Mouse (Mus musculus): ENCODE results near the gene Sdk2. TPM values are rescaled to one million over a fixed set of nuclear protein-coding genes. Genes with fewer than 3 reads are reported as not detected.

Sdk2 gene
- total and polyA plus RNA-seq, 2 experiments from 2014 or later, result 3.0 to 30.4 TPM

GRCm38 (mm10) chr11:113762136-113762797 lies 304.6 kb downstream of the Sdk2 start:
- ATAC-seq (no peak), DNase-seq (ENCODE audit: low spot score) (no peak)
- Histone ChIP-seq H3K9ac (replicated peaks; ENCODE audit: low read length) (no peak overlapping the region), H3K27me3 (ENCODE audit: insufficient read depth, low read length) (no peaks in the 10 kb centered on the region), H3K36me3 (ENCODE audit: insufficient read depth, low read length) (no peaks in the 10 kb centered on the region), H3K27ac (no peak overlapping the region), H3K4me1 (ENCODE audit: insufficient read depth, low read length) (no peaks in the 10 kb centered on the region), H3K9me3 (ENCODE audit: low read length) (no peaks in the 10 kb centered on the region), H3K4me3 (ENCODE audit: low read length) (no peak overlapping the region), H3K4me2 (ENCODE audit: low read depth, low read length) (no peak overlapping the region)
- TF ChIP-seq CTCF (IDR thresholded peaks at IDR 0.05; ENCODE audit: low read depth), result no peak
- 82% methylated on average over 8 of the region's 8 CpGs for WGBS

DNA sequence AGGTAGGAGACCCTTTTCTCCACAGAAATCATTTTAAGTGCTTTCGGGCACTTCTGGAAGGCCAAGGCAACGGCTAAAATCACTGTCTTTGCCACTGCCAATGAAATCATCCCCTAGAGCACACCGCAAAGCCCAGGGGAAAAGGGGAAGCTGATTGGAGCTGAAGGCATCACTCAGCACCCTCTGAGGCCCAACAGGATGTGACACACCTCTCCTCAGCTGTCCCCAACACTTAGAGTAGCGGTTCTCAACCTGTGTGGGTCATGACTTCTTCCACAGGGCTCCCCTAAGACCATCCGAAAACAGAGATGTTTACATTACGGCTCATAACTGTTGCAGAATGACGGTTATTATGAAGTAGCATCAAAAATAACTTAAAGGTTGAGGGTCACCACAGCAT lies 305.2 kb downstream of the Sdk2 start:
- Histone ChIP-seq H3K27ac (no peak overlapping the region), H3K4me3 (ENCODE audit: low read length) (no peak overlapping the region), H3K9me3 (ENCODE audit: low read length) (no peaks in the 10 kb centered on the region), H3K9ac (replicated peaks; ENCODE audit: low read length) (no peak overlapping the region), H3K4me1 (ENCODE audit: insufficient read depth, low read length) (no peaks in the 10 kb centered on the region), H3K27me3 (ENCODE audit: insufficient read depth, low read length) (no peaks in the 10 kb centered on the region), H3K36me3 (ENCODE audit: insufficient read depth, low read length) (no peaks in the 10 kb centered on the region), H3K4me2 (ENCODE audit: low read depth, low read length) (no peak overlapping the region)
- TF ChIP-seq CTCF (IDR thresholded peaks at IDR 0.05; ENCODE audit: low read depth), result no peak
- no peak for ATAC-seq
- DNase-seq (ENCODE audit: low spot score), result no peak
- WGBS, result 92% methylated on average over 7 of the region's 7 CpGs

GRCm38 (mm10) chr11:113760476-113760875 lies 306.4 kb downstream of the Sdk2 start:
- Histone ChIP-seq H3K36me3 (ENCODE audit: insufficient read depth, low read length) (no peaks in the 10 kb centered on the region), H3K4me3 (ENCODE audit: low read length) (no peak overlapping the region), H3K4me2 (ENCODE audit: low read depth, low read length) (no peak overlapping the region), H3K27ac (peak overlapping the region; percentile 15; the same call in 1 of the 2 replicates), H3K9me3 (ENCODE audit: low read length) (no peaks in the 10 kb centered on the region), H3K27me3 (ENCODE audit: insufficient read depth, low read length) (no peaks in the 10 kb centered on the region), H3K4me1 (ENCODE audit: insufficient read depth, low read length) (no peaks in the 10 kb centered on the region), H3K9ac (replicated peaks; ENCODE audit: low read length) (no peak overlapping the region)
- ATAC-seq (no peak), DNase-seq (ENCODE audit: low spot score) (peak; percentile 20)
- 51% methylated on average over 7 of the region's 7 CpGs for WGBS
- no peak for TF ChIP-seq CTCF (IDR thresholded peaks at IDR 0.05; ENCODE audit: low read depth)

- Histone ChIP-seq H3K36me3 (ENCODE audit: insufficient read depth, low read length) (no peaks in the 10 kb centered on the region), H3K4me2 (ENCODE audit: low read depth, low read length) (no peak overlapping the region), H3K9me3 (ENCODE audit: low read length) (no peaks in the 10 kb centered on the region), H3K4me3 (ENCODE audit: low read length) (no peak overlapping the region), H3K4me1 (ENCODE audit: insufficient read depth, low read length) (no peaks in the 10 kb centered on the region), H3K9ac (replicated peaks; ENCODE audit: low read length) (no peak overlapping the region), H3K27me3 (ENCODE audit: insufficient read depth, low read length) (no peaks in the 10 kb centered on the region), H3K27ac (no peak overlapping the region)
- TF ChIP-seq CTCF (IDR thresholded peaks at IDR 0.05; ENCODE audit: low read depth), result no peak
- DNase-seq (ENCODE audit: low spot score), result no peak
- 92% methylated on average over 5 of the region's 5 CpGs for WGBS
- no peak for ATAC-seq
These were observed 308.0 kb downstream of the Sdk2 start for GRCm38 (mm10) chr11:113758851-113759250.

GRCm38 (mm10) chr11:113756578-113756977 lies 310.3 kb downstream of the Sdk2 start:
- no peak overlapping the region for H3K27ac ChIP-seq
- no peaks in the 10 kb centered on the region for H3K9me3 ChIP-seq (ENCODE audit: low read length)
- no peak for DNase-seq (ENCODE audit: low spot score)
- peaks cover 5% of the 10 kb centered on the region; the same call in 1 of the 2 replicates for H3K4me1 ChIP-seq (ENCODE audit: insufficient read depth, low read length)
- no peak for TF ChIP-seq CTCF (IDR thresholded peaks at IDR 0.05; ENCODE audit: low read depth)
- no peaks in the 10 kb centered on the region for H3K27me3 ChIP-seq (ENCODE audit: insufficient read depth, low read length)
- H3K4me3 ChIP-seq (ENCODE audit: low read length), result no peak overlapping the region
- H3K36me3 ChIP-seq (ENCODE audit: insufficient read depth, low read length), result no peaks in the 10 kb centered on the region
- no peak overlapping the region for H3K4me2 ChIP-seq (ENCODE audit: low read depth, low read length)
- WGBS, result 91% methylated on average over 12 of the region's 12 CpGs
- ATAC-seq, result no peak
- no peak overlapping the region for H3K9ac ChIP-seq (replicated peaks; ENCODE audit: low read length)

GRCm38 (mm10) chr11:113755878-113756277 lies 311.0 kb downstream of the Sdk2 start:
- ATAC-seq (no peak), DNase-seq (ENCODE audit: low spot score) (no peak)
- no peak overlapping the region for H3K27ac ChIP-seq
- H3K4me1 ChIP-seq (ENCODE audit: insufficient read depth, low read length), result peaks cover 5% of the 10 kb centered on the region; the same call in 1 of the 2 replicates
- H3K9ac ChIP-seq (replicated peaks; ENCODE audit: low read length), result no peak overlapping the region
- H3K4me2 ChIP-seq (ENCODE audit: low read depth, low read length), result no peak overlapping the region
- H3K36me3 ChIP-seq (ENCODE audit: insufficient read depth, low read length), result no peaks in the 10 kb centered on the region
- H3K9me3 ChIP-seq (ENCODE audit: low read length), result no peaks in the 10 kb centered on the region
- no peak overlapping the region for H3K4me3 ChIP-seq (ENCODE audit: low read length)
- no peak for TF ChIP-seq CTCF (IDR thresholded peaks at IDR 0.05; ENCODE audit: low read depth)
- WGBS, result 93% methylated on average over 14 of the region's 14 CpGs
- H3K27me3 ChIP-seq (ENCODE audit: insufficient read depth, low read length), result no peaks in the 10 kb centered on the region

- Histone ChIP-seq H3K4me1 (ENCODE audit: insufficient read depth, low read length) (peaks cover 9% of the 10 kb centered on the region; the same call in 1 of the 2 replicates), H3K36me3 (ENCODE audit: insufficient read depth, low read length) (no peaks in the 10 kb centered on the region), H3K27ac (no peak overlapping the region), H3K9me3 (ENCODE audit: low read length) (no peaks in the 10 kb centered on the region), H3K4me2 (ENCODE audit: low read depth, low read length) (no peak overlapping the region), H3K27me3 (ENCODE audit: insufficient read depth, low read length) (no peaks in the 10 kb centered on the region), H3K9ac (replicated peaks; ENCODE audit: low read length) (no peak overlapping the region), H3K4me3 (ENCODE audit: low read length) (no peak overlapping the region)
- WGBS, result 57% methylated on average over 9 of the region's 9 CpGs
- ATAC-seq, result no peak
- no peak for DNase-seq (ENCODE audit: low spot score)
- no peak for TF ChIP-seq CTCF (IDR thresholded peaks at IDR 0.05; ENCODE audit: low read depth)
These were observed 312.0 kb downstream of the Sdk2 start for GRCm38 (mm10) chr11:113754845-113755244.

Data from hindbrain, postnatal 0 days (tissue).